Mouse (Mus musculus): ENCODE measurements at regions not wholly inside any gene's neighbourhood (a gene's known extent, or its start where the extent isn't known, plus 50 kb on each side); places are given as distances from the start of the nearest gene placed in this dataset.

DNA sequence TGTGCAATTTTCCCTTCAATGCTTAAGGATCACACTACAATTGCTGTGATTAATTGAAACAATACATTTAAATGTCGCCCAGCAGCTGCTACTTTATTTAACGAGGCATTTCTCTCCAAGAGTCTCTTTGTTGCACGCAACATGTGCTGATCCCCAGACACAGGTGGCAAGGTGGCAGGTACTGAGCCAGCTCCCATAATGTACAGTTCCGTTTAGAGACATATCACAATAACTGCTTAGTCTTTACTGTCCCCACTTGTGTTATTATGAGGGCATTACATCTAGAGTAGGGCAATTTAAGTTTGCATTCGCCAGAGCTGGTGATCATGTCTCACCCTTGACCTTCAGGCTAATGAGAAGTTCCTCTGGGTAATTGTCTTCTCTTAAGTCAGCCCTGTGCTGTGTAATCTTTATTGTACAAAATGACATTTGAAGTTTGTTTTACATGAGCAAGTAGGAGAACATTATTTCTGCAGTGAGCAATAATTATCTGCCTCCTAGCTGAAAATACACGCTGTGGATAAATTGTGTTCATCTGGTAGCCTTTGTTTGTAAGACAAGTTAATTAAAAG is 1005.7 kb upstream of the Nudt12 start:
- DNase-seq, result no peak

DNA sequence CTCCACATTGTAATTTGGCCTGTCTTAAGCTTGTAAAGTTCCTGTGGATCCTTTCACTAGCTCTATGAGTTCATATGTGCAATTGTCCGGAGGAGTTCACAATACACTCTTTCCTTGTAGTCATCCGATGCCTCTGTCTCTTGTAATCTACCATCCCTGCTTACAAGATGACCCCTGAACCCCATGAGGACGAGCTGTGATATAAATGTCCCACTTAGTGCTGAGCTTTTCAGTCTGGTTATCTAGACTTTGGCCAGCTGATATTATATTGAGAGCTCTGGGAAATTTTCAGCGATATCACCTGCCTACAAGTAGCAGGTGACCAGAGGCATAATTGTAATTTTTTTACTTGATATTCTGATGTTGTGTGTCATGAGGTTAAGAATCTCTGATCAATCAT is 984.8 kb upstream of the Nudt12 start:
- no peak for DNase-seq

DNA sequence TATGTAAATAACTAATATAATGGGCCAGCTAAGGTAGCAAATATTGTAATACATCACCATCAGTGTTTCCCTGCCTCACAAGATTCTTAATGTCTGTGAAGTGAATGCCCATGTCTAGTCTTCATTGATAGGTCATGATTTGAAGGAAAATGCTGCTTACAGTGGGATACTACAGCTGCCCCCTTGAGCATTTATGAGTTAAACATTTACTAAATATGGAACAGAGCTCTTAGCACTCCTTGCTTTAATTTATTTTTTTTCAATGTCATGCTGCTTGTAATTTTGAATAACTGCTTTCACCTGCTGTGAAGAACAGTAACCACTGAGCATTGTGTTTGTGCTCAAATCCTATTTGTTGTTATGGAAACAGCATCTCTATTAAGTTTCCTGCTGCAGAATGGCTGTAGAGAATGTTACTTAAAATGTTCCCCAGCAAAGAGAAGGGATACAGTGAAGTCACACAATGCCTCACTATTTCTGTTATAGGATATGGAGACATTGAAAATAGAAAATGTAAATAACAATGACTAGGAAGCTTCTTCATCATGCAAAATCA is 966.2 kb upstream of the Nudt12 start:
- no peak for DNase-seq

DNA sequence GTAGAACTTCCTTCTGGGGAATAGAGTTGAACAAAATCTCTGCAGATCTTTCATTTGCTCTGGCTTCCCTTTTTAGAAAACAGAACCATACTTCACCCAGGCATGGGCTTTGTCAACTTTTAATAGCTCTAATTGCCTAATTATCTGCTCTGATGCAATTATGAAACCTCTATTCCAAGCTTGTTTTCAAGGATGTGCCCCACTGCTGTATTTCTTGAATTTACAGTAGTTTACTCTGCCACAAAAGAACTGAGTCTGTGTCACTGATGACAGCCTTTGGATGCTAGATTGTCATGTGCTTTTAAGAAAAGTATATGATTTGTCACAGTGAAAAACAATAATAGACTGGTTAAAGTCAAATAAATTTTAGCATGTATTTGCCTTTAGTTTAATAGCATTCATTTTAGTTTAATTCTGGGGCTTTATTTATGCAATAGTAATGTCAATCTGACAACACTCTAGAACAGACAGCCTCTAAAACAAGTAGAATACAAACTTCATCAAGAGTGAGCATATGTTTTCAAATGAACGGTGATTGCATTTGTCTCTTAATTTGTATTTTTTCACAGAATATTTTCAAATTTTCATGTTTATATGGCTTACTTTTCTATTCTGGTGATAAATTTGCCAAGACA is 964.1 kb upstream of the Nudt12 start:
- no peak for DNase-seq

DNA sequence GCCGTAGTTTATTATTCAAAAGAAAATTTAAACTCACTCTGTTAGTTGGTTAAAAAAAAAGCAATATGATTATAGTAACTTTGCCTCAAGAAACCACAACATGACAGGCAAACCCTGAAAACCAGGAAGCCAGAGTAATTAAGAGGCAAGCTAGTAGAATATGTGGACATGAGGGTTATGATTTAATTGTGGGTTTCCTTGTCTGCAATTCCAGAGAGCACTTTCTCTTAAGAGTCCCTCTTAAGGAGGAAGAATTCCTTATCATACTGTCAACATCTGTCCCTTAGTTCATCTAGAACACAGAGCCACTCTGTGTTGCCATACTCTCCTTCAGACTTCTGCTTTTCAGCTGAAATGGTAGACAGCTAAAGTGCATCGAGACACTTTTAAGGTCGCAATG is 954.2 kb upstream of the Nudt12 start:
- no peak for DNase-seq

DNA sequence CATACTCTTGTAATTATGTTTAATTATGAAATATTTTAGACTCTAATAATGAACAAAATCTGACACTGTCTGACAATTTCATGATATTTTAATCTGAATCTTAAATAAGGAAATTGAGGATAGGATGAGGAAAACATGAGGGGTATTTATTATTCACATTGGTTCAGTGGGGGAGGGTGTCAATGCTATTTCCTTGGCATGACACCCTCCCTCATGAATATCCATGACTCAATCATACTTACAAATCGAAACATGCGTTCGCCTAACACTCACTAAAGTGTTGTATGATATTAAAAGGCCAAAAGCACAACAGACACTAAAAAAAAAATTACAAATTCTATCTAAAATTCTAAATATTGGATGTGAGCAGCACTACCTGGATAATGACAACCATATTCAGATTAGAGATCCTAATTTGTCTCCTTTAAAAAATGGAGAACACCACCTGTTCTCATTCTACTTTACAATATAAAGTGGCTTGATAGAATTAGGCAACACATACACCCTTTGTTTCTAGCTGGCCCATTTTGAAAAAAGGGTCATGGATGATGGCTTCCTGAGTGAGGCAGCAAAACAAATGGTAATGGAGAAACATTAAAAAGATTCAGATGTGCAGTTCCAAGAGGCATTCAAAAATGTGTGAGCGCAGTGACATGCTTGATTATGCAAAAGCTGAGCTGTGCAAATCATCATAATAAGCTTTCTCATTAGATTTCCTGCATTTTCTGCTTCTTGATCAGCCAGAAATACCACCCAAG is 942.3 kb upstream of the Nudt12 start:
- no peak for DNase-seq

DNA sequence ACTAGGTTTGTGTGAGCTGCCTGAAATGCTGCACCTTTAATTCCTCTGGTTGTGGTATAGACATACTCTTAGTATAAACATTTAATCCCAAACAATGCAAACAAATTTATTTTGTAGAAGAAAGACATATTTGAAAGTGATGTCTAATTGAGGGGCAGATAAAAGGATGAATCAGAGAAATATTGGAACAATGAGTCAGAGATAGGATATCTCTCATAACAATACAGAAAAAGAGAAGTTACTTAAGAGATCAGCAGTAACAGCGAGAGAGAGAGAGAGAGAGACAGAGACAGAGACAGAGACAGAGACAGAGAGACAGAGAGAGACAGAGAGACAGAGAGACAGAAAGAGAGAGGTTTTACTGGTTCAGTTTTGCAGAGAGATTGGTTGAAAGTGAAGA is 933.3 kb upstream of the Nudt12 start:
- no peak for DNase-seq

DNA sequence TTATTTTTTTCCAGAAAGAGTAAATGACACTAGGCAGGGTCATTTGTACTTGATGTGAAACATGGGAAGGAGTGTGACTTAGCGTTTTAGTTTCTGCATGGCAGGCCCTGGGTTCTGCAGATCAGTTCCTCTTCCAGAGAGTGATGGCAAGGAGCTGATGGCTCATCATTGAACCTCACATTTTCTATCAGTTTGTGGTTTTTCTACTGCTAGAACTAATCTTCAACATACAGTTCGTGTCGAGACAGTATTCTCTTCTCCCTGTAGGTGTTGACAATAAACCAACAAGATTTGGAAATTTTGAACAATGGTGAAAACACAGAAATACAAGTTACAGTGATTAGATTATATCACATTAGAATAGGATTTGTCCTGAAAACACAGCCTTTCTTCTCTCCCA is 891.2 kb upstream of the Nudt12 start:
- no peak for DNase-seq

DNA sequence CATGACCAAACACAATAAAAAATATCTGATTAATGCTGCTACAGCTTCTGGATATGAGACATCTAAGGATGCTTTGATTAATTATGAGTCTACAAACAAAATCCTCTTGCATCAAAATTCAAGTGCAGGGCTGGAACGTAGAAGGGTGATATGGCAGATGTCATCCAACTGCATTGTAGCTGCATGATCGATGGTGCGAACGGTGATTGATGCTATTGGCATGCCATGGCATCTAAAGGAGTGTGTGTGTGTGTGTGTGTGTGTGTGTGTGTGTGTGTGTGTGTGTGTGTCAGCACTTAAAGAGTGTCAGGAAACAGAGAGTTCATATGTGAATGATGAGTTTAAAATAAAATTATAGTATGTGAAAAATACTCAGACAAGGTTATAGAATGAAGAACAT is 864.6 kb upstream of the Nudt12 start:
- no peak for DNase-seq

DNA sequence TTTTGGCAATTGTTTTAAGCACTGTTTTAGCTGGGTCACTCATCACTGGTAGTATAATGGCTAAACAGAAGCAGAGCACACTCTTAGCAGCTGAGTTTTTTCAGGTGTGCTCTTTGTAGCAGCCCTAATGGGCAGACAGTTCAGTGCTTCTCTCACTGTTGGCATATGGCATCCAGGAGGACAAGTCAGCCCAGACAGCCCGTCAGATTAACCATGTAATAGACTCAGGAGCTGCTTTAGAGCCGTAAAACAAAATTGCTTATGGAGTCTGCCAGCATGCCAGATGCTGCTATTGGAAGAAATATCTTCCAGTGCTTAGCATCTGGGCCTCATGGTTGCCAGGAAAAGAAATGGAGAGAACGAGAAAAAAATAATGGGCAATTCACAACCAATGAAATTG is 835.7 kb upstream of the Nudt12 start:
- no peak for DNase-seq

DNA sequence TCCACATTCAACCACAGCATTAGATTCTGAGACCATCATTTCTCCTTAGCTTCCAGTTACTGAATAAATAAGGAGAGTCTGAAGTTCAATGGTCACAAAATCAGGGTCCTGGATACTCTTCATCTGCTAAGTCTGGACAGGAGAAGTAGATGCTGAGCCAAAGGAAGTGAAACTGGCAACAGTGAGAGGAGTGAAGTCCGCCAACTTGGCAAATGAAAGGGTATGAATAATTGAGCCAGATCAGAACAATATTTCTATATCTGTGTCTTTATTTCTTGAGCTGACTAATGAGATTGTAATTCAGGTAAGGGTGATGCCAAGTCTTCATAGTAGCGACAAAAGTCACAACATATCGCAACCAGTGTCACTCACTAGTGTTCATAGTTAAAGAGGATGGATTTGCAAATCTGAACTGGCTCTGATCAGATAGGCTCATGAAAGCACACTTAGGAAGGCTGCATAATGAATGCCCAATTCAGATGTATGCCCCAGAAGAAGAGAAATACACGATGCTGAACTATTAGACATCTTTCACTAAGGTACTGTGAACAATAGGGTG is 832.2 kb upstream of the Nudt12 start:
- DNase-seq, result no peak

DNA sequence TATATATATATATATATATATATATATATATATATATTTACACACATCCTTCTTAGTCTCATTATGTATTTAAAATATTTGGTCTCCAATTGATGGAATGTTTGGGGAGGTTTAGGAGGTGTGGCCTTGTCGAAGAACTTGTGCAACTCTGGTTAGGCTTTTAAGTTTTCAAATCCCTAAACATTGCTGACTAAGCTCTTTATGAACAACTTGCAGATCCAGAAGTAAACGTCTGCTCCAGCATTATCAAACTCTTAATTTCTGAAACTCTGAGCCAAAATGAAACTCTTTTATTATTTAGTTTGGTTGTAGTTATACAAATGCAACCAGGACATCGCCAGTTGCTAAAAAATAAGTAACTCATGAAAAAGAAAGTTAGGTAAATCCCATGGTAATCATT is 792.7 kb upstream of the Nudt12 start:
- no peak for DNase-seq

DNA sequence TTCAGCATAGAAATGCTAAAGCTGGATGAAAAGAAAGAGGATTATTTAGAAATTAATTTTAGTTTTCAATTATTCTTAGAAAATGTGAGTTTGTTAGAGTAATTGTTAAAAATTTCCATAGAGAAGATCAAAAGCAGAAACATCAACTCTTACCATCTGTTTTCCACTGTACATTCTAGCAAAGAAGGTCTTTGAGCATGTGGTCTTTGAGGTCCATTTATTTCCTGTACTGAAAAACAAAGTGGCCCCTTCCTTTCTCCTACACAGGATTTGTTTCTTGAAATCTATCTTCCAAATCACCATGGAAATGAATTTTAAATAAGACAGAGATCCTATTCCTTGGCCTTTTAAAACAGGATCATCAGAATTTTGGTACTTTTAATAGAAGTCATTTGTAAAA is 780.3 kb upstream of the Nudt12 start:
- no peak for DNase-seq

DNA sequence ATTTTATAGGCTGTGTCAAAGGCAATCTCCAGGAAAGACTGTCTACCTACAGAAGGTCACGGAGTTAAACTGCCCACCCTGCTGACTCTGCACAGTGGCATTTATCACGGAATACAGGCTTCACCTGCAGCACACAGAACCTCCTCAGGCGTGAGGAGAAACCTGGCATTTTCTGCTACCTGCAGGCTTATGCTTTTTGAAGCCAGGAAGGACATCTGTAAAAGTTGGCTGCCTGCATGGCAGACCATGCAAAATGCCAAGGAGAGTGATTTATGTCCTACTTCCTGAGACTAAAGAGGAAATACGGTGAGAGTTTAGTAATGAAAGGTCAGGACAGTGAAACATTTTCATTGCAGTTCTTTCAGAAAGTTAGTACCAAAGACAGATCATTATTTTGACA is 779.6 kb upstream of the Nudt12 start:
- peak; percentile 4 for DNase-seq

DNA sequence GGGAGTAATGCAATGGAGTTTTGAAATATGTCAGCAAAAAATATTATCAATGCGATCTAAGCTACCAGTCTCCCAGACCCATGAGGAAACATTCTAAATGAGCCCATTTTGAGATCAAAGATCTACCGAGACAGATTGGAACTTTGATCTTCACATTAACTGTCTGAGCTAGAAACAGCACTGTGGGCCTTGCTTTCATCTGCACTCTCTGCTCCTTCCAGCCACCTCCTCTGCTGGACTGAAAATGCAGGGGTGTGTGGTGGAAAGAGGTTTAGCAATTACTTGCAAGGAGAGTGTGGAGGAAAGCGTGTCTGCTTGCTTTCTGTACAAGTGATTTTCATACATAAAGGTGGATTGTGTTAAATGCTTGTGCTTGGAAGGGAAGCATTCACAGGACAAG is 760.9 kb upstream of the Nudt12 start:
- DNase-seq, result no peak

DNA sequence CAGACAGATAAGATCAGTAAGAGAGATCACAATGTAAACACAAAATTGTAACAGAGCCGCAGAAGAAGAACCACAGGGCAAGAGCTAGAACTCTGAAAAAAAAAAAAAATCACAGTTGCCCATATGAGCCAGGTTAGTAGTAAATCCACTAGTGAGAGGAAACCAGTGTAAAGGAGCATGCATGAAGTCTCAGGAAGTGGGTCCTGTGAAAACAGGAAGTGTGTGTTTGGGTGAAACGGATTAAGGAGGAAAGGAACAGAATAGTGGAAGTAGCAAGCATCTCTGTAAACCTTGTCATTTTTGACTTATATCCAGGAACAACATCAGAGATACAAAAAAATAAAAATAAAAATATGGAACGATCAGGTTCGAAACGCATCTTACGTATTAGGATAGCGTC is 753.4 kb upstream of the Nudt12 start:
- DNase-seq, result no peak

DNA sequence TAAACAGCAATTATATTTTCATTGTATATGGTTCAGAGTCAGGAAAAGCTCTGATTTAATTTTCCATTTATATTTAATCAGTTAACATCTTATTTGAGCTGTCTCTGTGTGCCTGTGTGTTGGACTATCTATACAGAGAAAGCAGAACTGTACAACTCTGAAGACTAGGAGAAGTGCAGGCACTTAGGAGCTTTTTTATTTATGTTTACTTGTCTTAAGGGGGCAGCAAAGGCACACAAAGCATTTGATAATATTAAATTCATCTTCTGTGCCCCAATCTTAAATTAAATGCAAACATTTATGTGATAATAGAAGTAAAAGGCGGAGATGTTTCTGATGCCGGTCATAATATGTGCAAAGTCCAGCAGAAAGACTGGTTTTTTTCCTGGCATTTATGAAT is 751.3 kb upstream of the Nudt12 start:
- no peak for DNase-seq

DNA sequence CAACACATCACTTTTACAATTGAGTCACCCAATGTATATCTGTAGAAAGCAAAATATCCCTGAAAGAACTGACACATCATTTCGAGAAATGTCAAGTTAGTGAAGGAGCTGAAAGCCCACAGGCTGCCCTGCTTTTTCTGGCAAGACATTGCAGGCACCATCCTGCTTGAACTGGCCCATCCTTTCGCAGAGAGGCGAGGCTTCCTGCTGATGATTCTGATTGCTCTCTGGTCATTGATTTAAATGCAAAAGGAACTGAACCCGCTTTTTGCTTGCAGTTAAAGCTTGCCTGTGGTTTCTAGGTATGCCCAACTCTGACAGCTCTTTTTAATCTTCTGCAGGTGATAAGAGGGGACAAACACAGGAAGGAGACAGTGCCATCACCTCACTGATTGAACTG is 748.9 kb upstream of the Nudt12 start:
- DNase-seq, result no peak

DNA sequence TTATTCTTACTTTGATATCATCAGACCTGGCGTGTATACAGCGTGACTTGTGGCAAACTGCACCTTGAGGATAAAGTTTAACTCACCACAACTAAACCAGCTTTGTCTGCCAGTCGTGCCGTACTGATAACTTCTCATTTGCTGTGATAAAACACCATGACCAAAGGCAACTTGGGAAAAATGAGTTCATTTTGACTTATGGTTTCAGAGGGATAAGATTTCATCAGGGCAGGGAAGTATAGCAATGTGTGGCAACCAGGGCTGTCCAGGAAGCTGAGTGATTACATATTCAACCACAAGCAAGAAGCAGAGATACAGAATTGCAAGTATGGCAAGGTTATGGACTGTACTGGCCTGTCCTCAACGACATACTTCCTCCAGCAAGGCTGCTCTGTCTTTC is 747.7 kb upstream of the Nudt12 start:
- DNase-seq, result no peak

DNA sequence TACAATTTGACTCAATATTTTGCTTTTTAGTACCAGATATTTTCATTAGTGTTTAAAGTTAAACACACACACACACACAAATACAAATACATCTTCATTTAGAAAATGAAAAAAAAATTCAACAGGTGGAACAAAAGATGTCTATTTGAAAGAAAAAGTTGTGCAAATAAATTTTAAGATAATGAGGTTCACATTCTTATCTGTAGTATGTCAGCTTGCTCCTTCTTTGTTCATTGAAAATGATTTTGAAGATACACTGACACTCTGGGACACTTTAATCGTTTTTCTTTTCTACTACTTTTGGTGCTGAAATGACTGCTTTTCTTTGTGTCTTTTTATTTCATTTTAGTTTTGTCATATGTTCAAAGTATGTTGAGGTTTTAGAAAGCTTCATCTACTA is 732.9 kb upstream of the Nudt12 start:
- DNase-seq, result no peak

Measured in cerebellum, adult 9-10 months (tissue).